Mouse (Mus musculus): ENCODE data around the gene Rps9. TPM values are rescaled to one million over a fixed set of nuclear protein-coding genes. Genes with fewer than 3 reads are reported as not detected.

Gene Rps9
- total and polyA plus RNA-seq, 3 experiments: 2,959 to 5,555 (median 4,060) TPM

DNA sequence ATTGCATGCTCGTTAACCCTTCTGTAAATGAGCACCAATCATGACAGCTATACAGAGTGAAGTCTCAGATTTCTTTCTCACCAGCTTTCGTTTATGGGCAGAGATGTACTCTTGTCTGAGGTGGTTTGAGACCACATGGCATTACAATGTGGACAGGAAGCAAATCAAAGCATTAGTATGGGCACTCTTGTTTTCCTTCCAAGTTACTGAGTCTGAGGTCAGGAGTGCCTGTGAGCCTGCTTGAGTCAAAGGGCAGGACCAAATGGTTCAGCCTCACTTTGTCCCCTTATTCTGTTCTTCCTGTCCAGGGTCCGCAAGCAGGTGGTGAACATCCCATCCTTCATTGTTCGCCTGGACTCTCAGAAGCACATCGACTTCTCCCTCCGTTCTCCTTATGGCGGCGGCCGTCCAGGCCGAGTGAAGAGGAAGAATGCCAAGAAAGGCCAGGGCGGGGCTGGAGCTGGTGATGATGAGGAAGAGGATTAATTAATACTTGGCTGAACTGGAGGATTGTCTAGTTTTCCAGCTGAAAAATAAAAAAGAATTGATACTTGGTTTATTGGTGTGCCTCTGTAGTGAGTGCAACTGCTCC, 2.6 kb downstream of the Rps9 start:
- Histone ChIP-seq H3K4me3 (replicated peaks in 1 of 3; ENCODE audit: low read depth in 2 of 3, low read length in 2 of 3, poor library complexity in 1 of 3) (peak overlapping the region; percentile 39 to 98 (median 86)), H3K36me3 (replicated peaks in 1 of 2; ENCODE audit: control insufficient read depth in 1 of 2, insufficient read depth in 1 of 2, low read length in 1 of 2) (peaks cover 33 to 37% of the 10 kb centered on the region in 2 experiments), H3K79me2 (replicated peaks; ENCODE audit: control insufficient read depth, extremely low read depth, insufficient read depth, poor library complexity, severe bottlenecking) (peaks cover 30% of the 10 kb centered on the region), H3K27ac (ENCODE audit: insufficient read depth, low read depth) (peak overlapping the region; percentile 49), H3K4me2 (ENCODE audit: insufficient read depth, low read depth, poor library complexity, severe bottlenecking) (peak overlapping the region; percentile 69), H3K4me1 (ENCODE audit: control insufficient read depth in 1 of 2, insufficient read depth in 2 of 2) (peaks cover 2 to 34% of the 10 kb centered on the region in 2 experiments; a peak in 3 of 4 replicates), H3K27me3 (replicated peaks) (no peaks in the 10 kb centered on the region), H3K9me3 (replicated peaks; ENCODE audit: low read length) (no peaks in the 10 kb centered on the region), H3K9ac (ENCODE audit: insufficient read depth, low read depth) (peak overlapping the region; percentile 89; the same call in 1 of the 2 replicates)
- in situ Hi-C loops (cut with MboI; ENCODE audit: low pct_ligation_motif_present, low pct_unique_long_range_greater_than_20kb, low sequenced_read_pairs) (no loop called here), dilution Hi-C loops (cut with MboI; ENCODE audit: extremely low pct_ligation_motif_present, extremely low pct_unique_long_range_greater_than_20kb, low sequenced_read_pairs) (no loop called here)
- TF ChIP-seq ZKSCAN1 (IDR thresholded peaks at IDR 0.05; ENCODE audit: borderline replicate concordance, low read depth, low read length) (no peak), E2F4 (IDR thresholded peaks at IDR 0.05; ENCODE audit: insufficient replicate concordance, low read depth, low read length) (no peak), HCFC1 (IDR thresholded peaks at IDR 0.05; ENCODE audit: low read depth, low read length) (no peak), ZMIZ1 (IDR thresholded peaks at IDR 0.05; ENCODE audit: low read depth, low read length) (peak; percentile 9; the same call in 1 of the 2 replicates), SIN3A (IDR thresholded peaks at IDR 0.05; ENCODE audit: low read length) (peak; percentile 37), POLR2A (IDR thresholded peaks at IDR 0.05; ENCODE audit: low read depth, low read length) (no peak), MAZ (IDR thresholded peaks at IDR 0.05; ENCODE audit: low read depth, low read length) (no peak), CTCF (conservative IDR thresholded peaks at IDR 0.05 in 1 of 2, IDR thresholded peaks at IDR 0.05 in 1 of 2; ENCODE audit: low read depth in 2 of 2, low read length in 2 of 2) (no peak), NELFE (IDR thresholded peaks at IDR 0.05; ENCODE audit: low read depth, low read length) (no peak), IRF4 (IDR thresholded peaks at IDR 0.05; ENCODE audit: low read depth, low read length) (no peak), ZC3H11A (IDR thresholded peaks at IDR 0.05; ENCODE audit: low read depth, low read length) (no peak), NRF1 (IDR thresholded peaks at IDR 0.05; ENCODE audit: low read depth, low read length) (no peak), EP300 (IDR thresholded peaks at IDR 0.05; ENCODE audit: low read length) (no peak), POLR2AphosphoS2 (IDR thresholded peaks at IDR 0.05; ENCODE audit: low read depth, low read length) (peak; percentile 81; the same call in 1 of the 2 replicates), ZNF384 (IDR thresholded peaks at IDR 0.05; ENCODE audit: low read depth, low read length) (no peak), MAX (IDR thresholded peaks at IDR 0.05; ENCODE audit: low read length) (peak; percentile 64; the same call in 1 of the 2 replicates), MXI1 (IDR thresholded peaks at IDR 0.05; ENCODE audit: low read depth, low read length) (peak; percentile 46; the same call in 1 of the 2 replicates), PAX5 (IDR thresholded peaks at IDR 0.05; ENCODE audit: low read length) (no peak), TBP (conservative IDR thresholded peaks at IDR 0.05; ENCODE audit: low read depth, low read length) (no peak), MYC (IDR thresholded peaks at IDR 0.05; ENCODE audit: low read depth, low read length) (peak; percentile 82), USF2 (conservative IDR thresholded peaks at IDR 0.05; ENCODE audit: low read depth, low read length) (no peak), RAD21 (IDR thresholded peaks at IDR 0.05; ENCODE audit: low read depth, low read length) (no peak)
- peak; percentile 25 for DNase-seq (ENCODE audit: extremely low read depth)

Measured in CH12.LX (cell line).